Mouse (Mus musculus) c-Kit-negative CD71-positive TER-119-positive erythroid progenitor cells, embryonic 14.5 days (primary cell): Measurements from ENCODE around the gene Rpl18a.

Experiments used
- DNase-seq: peaks from one replicate; pipeline ENCODE4 v3.0.0-alpha.2; 2013; ENCODE audit warnings: low read depth, low spot score

Gene Rpl18a

GRCm38 (mm10) chr8:70897021-70897680, at the start of gene Rpl18a:
Rpl18a (minus strand) TSS chr8:70897412.
- peak; percentile 98 for DNase-seq

DNA sequence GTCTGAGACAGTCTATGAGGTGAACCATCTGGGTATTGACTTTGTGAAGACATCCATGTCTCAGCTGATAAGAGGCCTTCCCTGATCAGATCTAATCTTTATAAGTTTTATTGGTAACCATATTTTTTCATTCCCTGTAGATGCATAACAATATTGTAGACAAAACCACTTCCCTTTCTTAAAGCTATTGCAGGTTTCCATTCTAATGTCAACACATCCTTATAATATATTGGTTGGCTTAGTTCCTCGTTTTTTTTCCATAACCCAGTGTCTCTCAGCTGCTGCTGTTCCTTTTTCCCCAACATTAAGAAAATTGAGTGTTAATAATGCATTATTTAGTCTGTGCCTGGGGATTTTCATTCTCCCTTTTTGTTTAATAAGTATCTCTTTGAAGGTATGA, 46.0 kb upstream of the Rpl18a start:
- DNase-seq: no peak

GRCm38 (mm10) chr8:70941478-70941877, 44.3 kb upstream of the Rpl18a start:
- DNase-seq: no peak

GRCm38 (mm10) chr8:70937200-70937599, 40.0 kb upstream of the Rpl18a start:
- DNase-seq: no peak

DNA sequence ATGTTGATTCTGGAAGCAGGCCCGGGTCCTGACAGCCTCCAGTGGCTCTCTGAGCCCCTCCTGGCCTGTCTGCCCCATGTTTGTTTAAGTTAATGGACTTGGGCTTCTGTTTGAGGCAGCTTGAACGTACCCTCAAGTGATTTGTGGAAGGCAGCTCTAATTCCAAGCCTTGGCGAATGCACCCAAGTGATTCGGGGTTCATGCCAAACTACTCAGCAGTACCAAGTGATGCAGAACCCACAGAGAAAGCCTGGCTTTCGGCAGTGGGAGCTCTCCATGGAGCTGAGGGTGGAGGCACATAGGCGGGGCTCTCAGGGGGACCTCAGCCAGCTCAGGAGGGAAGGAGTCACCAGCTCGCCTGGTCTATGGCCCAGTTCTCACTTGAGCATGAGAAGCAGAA, 37.6 kb upstream of the Rpl18a start:
- no peak for DNase-seq

GRCm38 (mm10) chr8:70933036-70933435, 35.8 kb upstream of the Rpl18a start:
- DNase-seq: no peak

DNA sequence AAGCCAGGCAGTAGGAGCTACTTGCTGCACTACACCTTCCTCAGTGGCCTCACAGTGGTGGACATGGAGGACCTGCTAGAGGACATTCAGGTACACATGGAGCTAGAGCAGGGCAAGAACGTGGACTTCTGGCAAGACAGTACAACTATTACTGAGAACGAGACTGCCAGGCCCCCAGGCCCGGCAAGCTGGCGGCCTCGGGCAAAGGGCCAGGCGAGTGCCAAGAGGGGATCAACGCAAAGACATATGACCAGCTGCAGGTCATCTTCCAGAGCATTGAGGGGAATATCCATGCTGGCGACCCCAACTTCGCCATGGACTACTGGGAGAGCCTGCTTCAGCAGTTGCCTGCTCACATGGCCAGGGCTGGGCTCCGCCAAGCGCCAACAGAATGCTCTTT, 34.5 kb upstream of the Rpl18a start:
- no peak for DNase-seq

GRCm38 (mm10) chr8:70928778-70929322, 31.6 kb upstream of the Rpl18a start:
- no peak for DNase-seq

- DNase-seq: no peak
Measured at GRCm38 (mm10) chr8:70928096-70928495, 30.9 kb upstream of the Rpl18a start.

DNA sequence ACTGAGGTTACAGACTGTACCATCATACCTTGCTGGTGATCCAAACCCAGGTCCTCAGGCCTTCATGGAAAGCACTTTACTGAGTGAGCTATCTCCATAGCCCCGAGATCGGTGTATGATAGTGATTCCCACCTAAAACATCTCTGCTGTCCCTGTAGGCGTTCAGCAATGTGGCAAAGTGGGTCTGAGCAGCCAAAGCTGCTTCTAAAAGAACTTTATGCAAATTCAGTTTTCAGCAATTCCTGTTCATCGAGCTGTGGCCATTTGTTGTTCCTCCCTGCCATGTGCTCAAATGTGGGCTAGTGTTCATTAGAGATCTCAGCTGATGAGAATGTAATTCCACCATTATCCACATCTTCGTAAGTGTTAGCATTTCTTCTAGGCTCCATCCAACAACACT, 29.2 kb upstream of the Rpl18a start:
- DNase-seq: no peak

DNA sequence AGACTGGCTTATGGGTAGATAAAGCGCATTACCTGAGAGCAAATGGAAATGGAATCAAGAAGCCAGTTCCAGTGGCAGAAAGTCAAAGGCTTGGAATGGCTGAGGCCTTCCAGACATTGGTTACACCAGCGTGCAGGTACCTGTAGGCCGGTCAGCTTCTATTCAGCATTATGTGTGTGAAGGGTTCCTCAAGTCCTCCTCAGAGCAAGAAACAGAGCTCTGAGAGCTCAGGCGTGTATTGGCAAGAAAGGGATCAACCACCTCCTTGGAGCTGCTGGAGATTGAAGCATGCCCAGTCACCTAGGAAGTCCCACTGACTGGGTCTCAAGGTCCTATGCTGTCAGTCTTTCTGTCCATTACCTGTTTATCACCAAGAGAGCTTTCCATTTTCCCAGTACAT, 28.5 kb upstream of the Rpl18a start:
- no peak for DNase-seq

- no peak for DNase-seq
Measured at GRCm38 (mm10) chr8:70924151-70924550, 26.9 kb upstream of the Rpl18a start.

- no peak for DNase-seq
Measured at GRCm38 (mm10) chr8:70920049-70920922, 23.1 kb upstream of the Rpl18a start.

DNA sequence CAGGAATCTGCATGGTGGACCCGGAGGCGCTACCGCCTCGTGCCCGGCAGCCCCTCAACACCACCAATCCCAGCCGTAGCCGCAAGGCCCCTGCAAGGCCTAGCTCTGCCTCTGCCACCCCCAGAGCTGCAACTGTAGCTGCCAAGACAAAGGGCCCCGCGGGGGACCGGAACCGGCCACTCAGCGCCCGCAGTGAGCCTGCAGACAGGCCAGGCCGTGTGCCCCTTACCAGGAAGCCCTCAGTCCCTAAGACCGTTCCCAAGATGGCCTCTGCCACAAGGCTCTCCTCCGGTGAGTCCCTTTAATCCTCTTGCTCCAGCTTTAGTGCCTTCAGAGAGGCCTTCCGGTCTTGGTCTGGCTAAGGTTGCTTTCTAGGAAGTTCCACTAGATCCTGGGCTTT, 17.5 kb upstream of the Rpl18a start:
- no peak for DNase-seq

DNA sequence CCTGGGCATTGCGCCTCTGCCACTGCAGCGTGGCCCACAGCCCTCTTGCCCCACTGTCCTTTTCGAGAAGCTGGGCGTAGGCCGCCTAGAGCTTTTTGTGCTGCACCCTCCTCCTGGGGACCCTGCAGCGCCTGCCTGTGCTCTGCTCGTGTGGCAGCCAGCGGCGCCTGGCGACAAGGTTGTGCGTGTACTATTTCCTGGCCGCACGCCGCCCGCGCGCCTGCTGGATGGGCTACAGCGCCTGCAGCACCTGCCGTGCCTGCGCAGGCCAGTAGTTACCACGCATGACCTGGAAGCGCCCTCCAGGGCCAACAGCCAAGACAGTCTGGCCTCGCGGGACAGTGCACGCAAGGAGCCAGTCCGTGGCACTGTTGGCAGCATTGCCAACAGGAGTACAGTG, 16.3 kb upstream of the Rpl18a start:
- no peak for DNase-seq

DNA sequence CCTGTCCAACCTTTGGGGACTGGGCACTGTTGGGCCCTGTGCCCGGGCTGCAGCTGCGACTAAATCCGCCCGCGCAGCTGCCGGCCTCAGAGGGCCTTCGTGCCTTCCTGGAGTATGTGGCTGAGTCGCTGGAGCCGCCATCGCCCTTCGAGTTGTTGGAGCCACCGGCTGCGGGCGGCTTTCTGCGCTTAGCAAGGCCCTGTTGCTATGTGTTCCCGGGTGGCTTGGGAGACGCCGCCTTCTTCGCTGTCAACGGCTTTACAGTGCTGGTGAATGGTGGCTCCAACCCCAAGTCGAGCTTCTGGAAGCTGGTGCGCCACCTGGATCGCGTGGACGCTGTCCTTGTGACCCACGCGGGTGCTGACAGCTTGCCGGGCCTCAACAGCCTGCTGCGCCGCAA, 15.7 kb upstream of the Rpl18a start:
- DNase-seq: no peak

GRCm38 (mm10) chr8:70911596-70911995, 14.4 kb upstream of the Rpl18a start:
- DNase-seq: no peak

DNA sequence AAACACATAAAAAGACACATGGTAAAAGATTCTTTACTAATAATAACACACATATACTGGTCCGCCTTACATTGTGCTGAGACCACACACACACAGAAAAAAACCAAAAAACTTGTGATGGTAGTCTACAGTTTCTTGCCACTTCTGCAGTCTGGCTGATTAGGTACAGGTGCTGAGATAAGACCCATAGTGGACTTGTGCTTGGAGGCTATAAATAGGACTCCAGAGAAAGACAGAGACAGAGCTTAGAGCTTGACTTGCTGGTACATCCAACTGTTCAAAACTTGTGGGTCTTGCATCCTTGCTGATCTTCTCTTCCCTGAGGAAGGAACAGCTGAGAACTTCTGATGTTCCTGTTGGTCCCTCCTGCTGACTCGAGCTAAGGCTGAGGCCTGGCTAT, 10.3 kb upstream of the Rpl18a start:
- no peak for DNase-seq

GRCm38 (mm10) chr8:70905831-70906736, 8.9 kb upstream of the Rpl18a start, which contains the start of gene Map1s:
Map1s (plus strand) TSS chr8:70905932.
- DNase-seq: peak; percentile 57

- DNase-seq: no peak
Measured at GRCm38 (mm10) chr8:70905463-70905830, 8.2 kb upstream of the Rpl18a start.

DNA sequence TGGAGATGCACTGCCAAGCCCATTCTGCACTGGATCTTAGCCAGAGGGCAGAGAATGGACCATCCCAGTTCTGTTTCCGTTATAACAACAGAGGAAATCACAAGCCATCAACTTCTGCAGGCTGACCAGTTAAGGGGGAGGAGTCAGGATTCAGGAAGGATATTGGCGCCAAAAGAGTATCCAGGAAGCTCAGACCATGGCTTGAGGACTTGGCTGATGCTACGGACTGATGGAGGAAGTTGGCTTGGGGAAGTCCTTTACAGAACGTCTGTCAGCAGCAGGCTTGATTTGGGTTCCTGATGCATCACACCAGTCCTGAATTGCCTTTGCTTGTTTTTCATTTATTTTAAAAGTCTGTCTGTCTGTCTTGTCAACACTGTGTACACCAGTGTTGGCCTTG, 7.3 kb upstream of the Rpl18a start:
- no peak for DNase-seq

DNA sequence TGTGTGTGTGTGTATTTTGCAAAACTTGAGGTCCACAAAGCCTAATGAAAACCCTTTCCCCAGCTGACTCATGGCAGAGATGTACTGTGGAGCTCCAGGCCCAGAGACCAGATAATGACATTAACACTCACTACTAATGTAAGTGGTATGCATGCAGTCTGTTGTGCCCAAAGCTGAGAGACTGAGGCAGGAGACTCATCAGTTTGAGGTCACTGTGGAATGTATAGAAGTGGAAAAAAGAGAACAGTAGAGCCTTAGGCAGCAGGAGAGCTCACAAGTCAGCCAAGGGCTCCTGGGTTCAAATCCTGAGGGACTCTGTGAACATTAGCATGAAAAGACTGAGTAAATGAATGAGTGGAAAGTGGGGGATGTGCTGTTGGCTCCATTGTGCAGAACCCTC, 6.4 kb upstream of the Rpl18a start:
- no peak for DNase-seq
